Mouse (Mus musculus) activated CD4-positive, CD25-positive, alpha-beta regulatory T cell, adult 9 weeks (primary cell): ENCODE results near the gene Hes6. TPM values are rescaled to one million over a fixed set of nuclear protein-coding genes. Genes with fewer than 3 reads are reported as not detected.

Experiments
- polyA plus RNA-seq: library from polyadenylated mRNA; unstranded; fragments of 100-300 nt; shearing (Covaris generic); gene quantifications from one replicate; pipeline ENCODE4 v1.2.1, GENCODE M21; 2017

Hes6 gene
- polyA plus RNA-seq = 30.4 TPM

GRCm38 (mm10) chr1:91413898-91414594, at the start of gene Hes6:
Gene Hes6, minus strand, starts transcription at chr1:91414038.

GRCm38 (mm10) chr1:91459059-91459809, 45.4 kb upstream of the Hes6 start, which contains the start of gene Per2:
Gene Per2, minus strand, starts transcription at chr1:91459324.

GRCm38 (mm10) chr1:91398260-91399062, 15.4 kb downstream of the Hes6 start, which contains the start of gene Ilkap:
Gene Ilkap, minus strand, starts transcription at chr1:91398815.

GRCm38 (mm10) chr1:91366215-91367108, 47.4 kb downstream of the Hes6 start, which contains the start of gene Erfe:
Gene Erfe, plus strand, starts transcription at chr1:91366430.

Other genes starting within 250 kb of the Hes6 start
- gene Ramp1, start 234.2 kb downstream of the Hes6 start, polyA plus RNA-seq = 28.2 TPM
- gene Ube2f, start 163.7 kb downstream of the Hes6 start, polyA plus RNA-seq = 103 TPM
- 45.3 TPM for gene Scly, start 115.7 kb downstream of the Hes6 start, polyA plus RNA-seq
- not detected for gene Espnl, start 92.0 kb downstream of the Hes6 start, polyA plus RNA-seq
- not detected for gene Klhl30, start 63.0 kb downstream of the Hes6 start, polyA plus RNA-seq
- gene Erfe, start 47.6 kb downstream of the Hes6 start, polyA plus RNA-seq = not detected
- gene Ilkap, start 15.2 kb downstream of the Hes6 start, polyA plus RNA-seq = 45.2 TPM
- 2.7 TPM for gene Per2, start 45.3 kb upstream of the Hes6 start, polyA plus RNA-seq
- gene Traf3ip1, start 80.6 kb upstream of the Hes6 start, polyA plus RNA-seq = 2.3 TPM
- 11.4 TPM for gene Asb1, start 126.5 kb upstream of the Hes6 start, polyA plus RNA-seq